Mouse (Mus musculus): ENCODE data around the gene Vax1. TPM values are rescaled to one million over a fixed set of nuclear protein-coding genes. Genes with fewer than 3 reads are reported as not detected.

The Vax1 gene
- not detected in 2 replicates for polyA plus RNA-seq (2012; rRNA removed; ENCODE audit: low replicate concordance)

GRCm38 (mm10) chr19:59169936-59170765, at the start of gene Vax1:
Gene Vax1 (minus strand): TSS chr19:59170056.

GRCm38 (mm10) chr19:59218991-59219390, 49.1 kb upstream of the Vax1 start, which contains the start of gene Kcnk18:
Gene Kcnk18 (plus strand): TSS chr19:59219214.

Other genes with a start within 250 kb of the Vax1 start
- 0.10 TPM in 1 of 2 replicates, not detected in the other for gene Eno4, start 226.6 kb downstream of the Vax1 start, polyA plus RNA-seq (2012; rRNA removed; ENCODE audit: low replicate concordance)
- 28.2 and 29.3 TPM in 2 replicates for gene Hspa12a, start 226.4 kb downstream of the Vax1 start, polyA plus RNA-seq (2012; rRNA removed; ENCODE audit: low replicate concordance)
- gene Shtn1, start 94.0 kb downstream of the Vax1 start, polyA plus RNA-seq (2012; rRNA removed; ENCODE audit: low replicate concordance) = 1.5 and 3.4 TPM in 2 replicates
- gene Kcnk18, start 49.2 kb upstream of the Vax1 start, polyA plus RNA-seq (2012; rRNA removed; ENCODE audit: low replicate concordance) = not detected in 2 replicates
- gene Slc18a2, start 90.8 kb upstream of the Vax1 start, polyA plus RNA-seq (2012; rRNA removed; ENCODE audit: low replicate concordance) = 0.87 and 1.6 TPM in 2 replicates
- gene Rps12-ps3, start 152.2 kb upstream of the Vax1 start, polyA plus RNA-seq (2012; rRNA removed; ENCODE audit: low replicate concordance) = 2,093 and 2,874 TPM in 2 replicates
- 5.0 and 12.0 TPM in 2 replicates for gene Pdzd8, start 175.7 kb upstream of the Vax1 start, polyA plus RNA-seq (2012; rRNA removed; ENCODE audit: low replicate concordance)